In the genomic region with DNA sequence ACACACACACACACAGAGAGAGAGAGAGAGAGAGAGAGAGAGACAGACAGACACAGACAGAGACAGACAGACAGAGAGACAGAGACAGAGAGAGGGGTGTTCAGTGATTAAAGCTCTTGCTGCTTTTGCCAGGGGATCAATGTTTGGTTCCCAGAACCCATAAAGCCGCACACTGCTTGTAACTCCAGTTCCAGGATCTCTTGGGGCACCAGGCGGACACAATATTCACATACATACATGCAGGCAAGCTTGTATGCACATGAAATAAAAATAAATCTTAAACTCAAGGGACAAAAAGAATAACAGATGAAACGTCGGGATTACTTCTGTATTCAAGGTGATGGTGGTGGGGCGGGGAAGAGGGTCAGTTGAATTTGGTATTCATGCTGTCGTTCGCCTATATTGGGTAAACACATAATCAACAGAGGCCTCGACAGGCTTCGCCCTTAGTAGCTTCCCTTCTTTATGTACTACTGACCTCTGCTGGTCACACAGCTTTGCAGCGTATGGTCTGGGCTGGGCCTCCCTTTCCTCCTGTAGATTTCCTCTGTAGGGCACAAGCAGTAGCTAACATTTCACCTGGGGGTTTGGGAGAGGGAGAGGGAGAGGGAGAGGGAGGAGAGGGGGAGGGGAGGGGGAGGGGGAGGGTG, we compare ENCODE assay signal across 8 mouse cellular contexts. TPM values are rescaled to one million over a fixed set of nuclear protein-coding genes. Genes with fewer than 3 reads are reported as not detected.
DNase-seq lines count a peak whose midpoint lies in the region; ATAC-seq and TF ChIP-seq lines count a peak whose summit lies in the region.

No protein-coding gene starts in this region.

- no peak for TF ChIP-seq POLR2A in bone marrow macrophage, adult 2 months (IDR thresholded peaks at IDR 0.05; ENCODE audit: borderline replicate concordance, low read depth, low read length)
- no peak for TF ChIP-seq POLR2A in embryonic fibroblast, embryonic 13.5 days (IDR thresholded peaks at IDR 0.05; ENCODE audit: low read depth, low read length)

- H3K9ac ChIP-seq in heart, embryonic 11.5 days (ENCODE audit: low read depth, low read length), result no peak overlapping the region
- H3K9ac ChIP-seq in kidney, embryonic 15.5 days, result no peak overlapping the region
- no peak overlapping the region for H3K9ac ChIP-seq in limb, embryonic 15.5 days

- ATAC-seq in heart, embryonic 11.5 days (replicated peaks; ENCODE audit: insufficient number of reproducible peaks, low FRiP score, low TSS enrichment), result peak; percentile 93
- ATAC-seq in kidney, embryonic 15.5 days (replicated peaks; ENCODE audit: low FRiP score), result peak; percentile 98
- peak; percentile 92 for ATAC-seq in limb, embryonic 15.5 days (ENCODE audit: insufficient number of reproducible peaks, low FRiP score, low TSS enrichment, low read depth)

- H3K79me2 ChIP-seq in C2C12 (ENCODE audit: control insufficient read depth, insufficient read depth), result no peaks in the 10 kb centered on the region

- no peaks in the 10 kb centered on the region for H3K27me3 ChIP-seq in C2C12 (ENCODE audit: control insufficient read depth, insufficient read depth, insufficient read length)
- no peaks in the 10 kb centered on the region for H3K27me3 ChIP-seq in heart, embryonic 11.5 days (ENCODE audit: control insufficient read depth, insufficient read depth, low read length)
- no peaks in the 10 kb centered on the region for H3K27me3 ChIP-seq in kidney, embryonic 15.5 days
- H3K27me3 ChIP-seq in limb, embryonic 15.5 days, result no peaks in the 10 kb centered on the region
- no peaks in the 10 kb centered on the region for H3K27me3 ChIP-seq in splenic B cell, adult 2 months (ENCODE audit: control insufficient read depth, insufficient read depth, low read length, poor library complexity, severe bottlenecking)

- H3K27ac ChIP-seq in bone marrow macrophage, adult 2 months (ENCODE audit: insufficient read depth, low read depth, low read length), result no peak overlapping the region
- no peak overlapping the region for H3K27ac ChIP-seq in embryonic fibroblast, embryonic 13.5 days (ENCODE audit: insufficient read depth, low read length)
- H3K27ac ChIP-seq in heart, embryonic 11.5 days (ENCODE audit: low read depth, low read length), result no peak overlapping the region
- no peak overlapping the region for H3K27ac ChIP-seq in kidney, embryonic 15.5 days
- H3K27ac ChIP-seq in limb, embryonic 15.5 days, result no peak overlapping the region

- H3K79me3 ChIP-seq in C2C12 (ENCODE audit: low read depth), result no peaks in the 10 kb centered on the region

- H3K36me3 ChIP-seq in C2C12 (ENCODE audit: control insufficient read depth, insufficient read depth), result peaks cover 7% of the 10 kb centered on the region
- H3K36me3 ChIP-seq in heart, embryonic 11.5 days (ENCODE audit: control insufficient read depth, insufficient read depth, low read length), result no peaks in the 10 kb centered on the region
- peaks cover 12% of the 10 kb centered on the region for H3K36me3 ChIP-seq in kidney, embryonic 15.5 days
- H3K36me3 ChIP-seq in limb, embryonic 15.5 days, result peaks cover 10% of the 10 kb centered on the region
- H3K36me3 ChIP-seq in splenic B cell, adult 2 months (ENCODE audit: control insufficient read depth, insufficient read depth, low read length, poor library complexity, severe bottlenecking), result no peaks in the 10 kb centered on the region

- WGBS in heart, embryonic 11.5 days (ENCODE audit: insufficient replicate concordance), result 17% methylated on average over 10 of the region's 10 CpGs
- 13% methylated on average over 10 of the region's 10 CpGs for WGBS in kidney, embryonic 15.5 days
- 11% methylated on average over 10 of the region's 10 CpGs for WGBS in limb, embryonic 15.5 days

- peak; percentile 68 for TF ChIP-seq CTCF in C2C12 (IDR thresholded peaks at IDR 0.05; ENCODE audit: control insufficient read depth, insufficient read depth, insufficient read length)
- TF ChIP-seq CTCF in bone marrow macrophage, adult 2 months (IDR thresholded peaks at IDR 0.05; ENCODE audit: low read depth, low read length), result peak; percentile 54
- peak; percentile 79; the same call in 1 of the 2 replicates for TF ChIP-seq CTCF in embryonic fibroblast, embryonic 13.5 days (IDR thresholded peaks at IDR 0.05; ENCODE audit: borderline replicate concordance, insufficient read depth, low read length)

- H3K4me2 ChIP-seq in heart, embryonic 11.5 days, result peak overlapping the region; percentile 77
- peak overlapping the region; percentile 74; the same call in 1 of the 2 replicates for H3K4me2 ChIP-seq in kidney, embryonic 15.5 days
- 0 out of 2 replicates have a peak overlapping the region, but pooled peaks have one; percentile 17 for H3K4me2 ChIP-seq in limb, embryonic 15.5 days

- peaks cover 4% of the 10 kb centered on the region; the same call in 1 of the 2 replicates for H3K4me1 ChIP-seq in bone marrow macrophage, adult 2 months (ENCODE audit: control insufficient read depth, insufficient read depth, low read length)
- H3K4me1 ChIP-seq in embryonic fibroblast, embryonic 13.5 days (ENCODE audit: control insufficient read depth, insufficient read depth, low read length), result no peaks in the 10 kb centered on the region
- no peaks in the 10 kb centered on the region for H3K4me1 ChIP-seq in heart, embryonic 11.5 days (ENCODE audit: control insufficient read depth, insufficient read depth, low read length)
- H3K4me1 ChIP-seq in kidney, embryonic 15.5 days, result peaks cover 9% of the 10 kb centered on the region
- peaks cover 6% of the 10 kb centered on the region for H3K4me1 ChIP-seq in limb, embryonic 15.5 days

- H3K9me3 ChIP-seq in heart, embryonic 11.5 days (replicated peaks; ENCODE audit: control insufficient read depth, low read length), result no peaks in the 10 kb centered on the region
- H3K9me3 ChIP-seq in kidney, embryonic 15.5 days (replicated peaks), result no peaks in the 10 kb centered on the region
- H3K9me3 ChIP-seq in limb, embryonic 15.5 days, result no peaks in the 10 kb centered on the region

- no peak overlapping the region for H3ac ChIP-seq in C2C12 (ENCODE audit: control insufficient read depth, insufficient read length, low read depth)

- DNase-seq in monocyte, adult 2 months (ENCODE audit: low read depth in 1 of 2, low spot score in 2 of 2), result peak; percentile 4 to 26
- DNase-seq in splenic B cell, adult 2 months (ENCODE audit: low read depth, low spot score), result peak; percentile 74

- no peak overlapping the region for H3K4me3 ChIP-seq in C2C12 (ENCODE audit: insufficient read depth, poor library complexity, severe bottlenecking)
- H3K4me3 ChIP-seq in bone marrow macrophage, adult 2 months (ENCODE audit: insufficient read depth, low read length), result no peak overlapping the region
- H3K4me3 ChIP-seq in embryonic fibroblast, embryonic 13.5 days (ENCODE audit: insufficient read depth, low read length), result no peak overlapping the region
- peak overlapping the region; percentile 34 for H3K4me3 ChIP-seq in heart, embryonic 11.5 days (ENCODE audit: low read depth, low read length)
- H3K4me3 ChIP-seq in kidney, embryonic 15.5 days (replicated peaks), result no peak overlapping the region
- H3K4me3 ChIP-seq in limb, embryonic 15.5 days, result no peak overlapping the region; the same call in 1 of the 2 replicates

TF ChIP-seq in C2C12, 6 proteins besides CTCF, POLR2A, EP300 and RAD21:
- TF ChIP-seq FOSL1 (IDR thresholded peaks at IDR 0.05; ENCODE audit: insufficient read depth, low read length, poor library complexity, severe bottlenecking) (no peak), USF1 (IDR thresholded peaks at IDR 0.05; ENCODE audit: low read depth) (no peak), MAX (IDR thresholded peaks at IDR 0.05) (no peak), CEBPB (IDR thresholded peaks at IDR 0.05; ENCODE audit: low read depth) (no peak), MYOG (IDR thresholded peaks at IDR 0.05; ENCODE audit: control insufficient read depth, extremely low read depth, insufficient read length) (no peak), MYOD1 (IDR thresholded peaks at IDR 0.05; ENCODE audit: control insufficient read depth, insufficient read length, low read depth) (no peak)

RNA-seq across cellular contexts. Expression of a gene that starts 6.9 kb away (rescaled TPM):
- not detected for polyA plus RNA-seq in C2C12 (2012; fragmentation: generic; extraction: Trizol)
- polyA plus RNA-seq in bone marrow macrophage, adult 2 months (2012; ENCODE audit: insufficient read depth, insufficient read length, missing spikeins), result not detected in 2 replicates
- polyA plus RNA-seq in embryonic fibroblast, embryonic 13.5 days (2011; ENCODE audit: insufficient read length, low read depth, missing spikeins), result not detected in 2 replicates
- polyA plus RNA-seq in heart, embryonic 11.5 days (2014; fragmentation: Nextera tagmentation; extraction: Ambion mirVana), result not detected in 2 replicates
- polyA plus RNA-seq in kidney, embryonic 15.5 days (2015; fragmentation: Nextera tagmentation; extraction: Ambion mirVana), result not detected in 2 replicates
- not detected in 2 replicates for polyA plus RNA-seq in limb, embryonic 15.5 days (2015; fragmentation: Nextera tagmentation; extraction: Ambion mirVana)

RNA-seq across cellular contexts. Expression of a gene that starts 26.0 kb away (rescaled TPM):
- not detected for polyA plus RNA-seq in C2C12 (2012; fragmentation: generic; extraction: Trizol)
- polyA plus RNA-seq in bone marrow macrophage, adult 2 months (2012; ENCODE audit: insufficient read depth, insufficient read length, missing spikeins), result not detected in 2 replicates
- not detected in 2 replicates for polyA plus RNA-seq in embryonic fibroblast, embryonic 13.5 days (2011; ENCODE audit: insufficient read length, low read depth, missing spikeins)
- not detected in 2 replicates for polyA plus RNA-seq in heart, embryonic 11.5 days (2014; fragmentation: Nextera tagmentation; extraction: Ambion mirVana)
- 0.18 and 0.47 TPM in 2 replicates for polyA plus RNA-seq in kidney, embryonic 15.5 days (2015; fragmentation: Nextera tagmentation; extraction: Ambion mirVana)
- polyA plus RNA-seq in limb, embryonic 15.5 days (2015; fragmentation: Nextera tagmentation; extraction: Ambion mirVana), result 0.15 and 0.46 TPM in 2 replicates

Comparison
In these comparisons a context has a peak if more than half of its experiments do, and no peak if none do; other contexts are left out.
1. H3K4me2 ChIP-seq: peak in every context shown above with its lines; median percentile 77 in heart, embryonic 11.5 days; 74 in kidney, embryonic 15.5 days; 17 in limb, embryonic 15.5 days.